Mouse (Mus musculus): ENCODE data around the gene Gdi2. TPM values are rescaled to one million over a fixed set of nuclear protein-coding genes. Genes with fewer than 3 reads are reported as not detected.
"Not testable (repeated sequence)": the region's sequence is repeated elsewhere in the genome, so short reads cannot be mapped to it uniquely, and the experiment has no call there.

The Gdi2 gene
- polyA plus RNA-seq, 2 experiments = 234 to 463 TPM

DNA sequence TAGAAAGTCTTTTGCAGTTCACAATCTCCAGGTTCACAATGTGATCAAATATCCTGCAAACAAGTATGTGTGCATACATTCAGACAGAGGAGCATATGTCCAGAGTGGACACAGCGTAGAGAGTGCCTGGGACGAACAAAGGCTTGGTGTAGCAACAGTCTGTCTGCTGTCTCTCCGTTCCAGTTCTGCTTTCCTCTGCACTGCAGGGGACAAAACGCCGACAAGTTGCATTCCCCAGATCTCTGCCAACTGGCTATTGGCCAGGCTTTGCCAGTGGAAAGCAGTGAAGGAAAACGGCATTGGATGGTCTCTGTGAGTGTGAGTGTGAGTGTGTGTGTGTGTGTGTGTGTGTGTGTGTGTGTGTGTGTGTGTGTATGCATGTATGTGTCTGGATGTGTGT lies 14.4 kb upstream of the Gdi2 start:
- Histone ChIP-seq H3K4me3 (replicated peaks; ENCODE audit: low read length) (no peak overlapping the region), H3K27ac (replicated peaks; ENCODE audit: low read depth, low read length) (no peak overlapping the region), H3K9ac (ENCODE audit: low read depth, low read length, severe bottlenecking) (no peak overlapping the region), H3K9me3 (ENCODE audit: control insufficient read depth, low read length) (no peaks in the 10 kb centered on the region), H3K4me1 (ENCODE audit: control insufficient read depth, insufficient read depth, low read length) (no peaks in the 10 kb centered on the region), H3K27me3 (ENCODE audit: control insufficient read depth, insufficient read depth, low read length) (no peaks in the 10 kb centered on the region), H3K4me2 (replicated peaks; ENCODE audit: low read depth, low read length, severe bottlenecking) (no peak overlapping the region), H3K36me3 (ENCODE audit: control insufficient read depth, insufficient read depth, low read length) (no peaks in the 10 kb centered on the region)
- no peak for DNase-seq (ENCODE audit: low spot score)
- no peak for ATAC-seq (ENCODE audit: low FRiP score, low read depth)
- 53% methylated on average over 6 of the region's 6 CpGs for WGBS
- TF ChIP-seq POLR2A (IDR thresholded peaks at IDR 0.05; ENCODE audit: borderline replicate concordance, extremely low read depth, insufficient read depth, insufficient read length) = no peak

GRCm38 (mm10) chr13:3523946-3524345 lies 13.9 kb upstream of the Gdi2 start:
- no peak for DNase-seq (ENCODE audit: low spot score)
- H3K4me3 ChIP-seq (replicated peaks; ENCODE audit: low read length) = no peak overlapping the region
- H3K4me2 ChIP-seq (replicated peaks; ENCODE audit: low read depth, low read length, severe bottlenecking) = no peak overlapping the region
- no peaks in the 10 kb centered on the region for H3K4me1 ChIP-seq (ENCODE audit: control insufficient read depth, insufficient read depth, low read length)
- TF ChIP-seq POLR2A (IDR thresholded peaks at IDR 0.05; ENCODE audit: borderline replicate concordance, extremely low read depth, insufficient read depth, insufficient read length) = no peak
- no peaks in the 10 kb centered on the region for H3K27me3 ChIP-seq (ENCODE audit: control insufficient read depth, insufficient read depth, low read length)
- H3K27ac ChIP-seq (replicated peaks; ENCODE audit: low read depth, low read length) = no peak overlapping the region
- H3K9ac ChIP-seq (ENCODE audit: low read depth, low read length, severe bottlenecking) = no peak overlapping the region
- WGBS = 56% methylated on average over 1 of the region's 1 CpGs
- ATAC-seq (ENCODE audit: low FRiP score, low read depth) = no peak
- H3K36me3 ChIP-seq (ENCODE audit: control insufficient read depth, insufficient read depth, low read length) = no peaks in the 10 kb centered on the region
- no peaks in the 10 kb centered on the region for H3K9me3 ChIP-seq (ENCODE audit: control insufficient read depth, low read length)

- H3K9ac ChIP-seq (ENCODE audit: low read depth, low read length, severe bottlenecking) = no peak overlapping the region
- no peaks in the 10 kb centered on the region for H3K4me1 ChIP-seq (ENCODE audit: control insufficient read depth, insufficient read depth, low read length)
- no peak overlapping the region for H3K4me3 ChIP-seq (replicated peaks; ENCODE audit: low read length)
- no peaks in the 10 kb centered on the region for H3K27me3 ChIP-seq (ENCODE audit: control insufficient read depth, insufficient read depth, low read length)
- no peak overlapping the region for H3K27ac ChIP-seq (replicated peaks; ENCODE audit: low read depth, low read length)
- ATAC-seq (ENCODE audit: low FRiP score, low read depth) (no peak), DNase-seq (ENCODE audit: low spot score) (no peak)
- 61% methylated on average over 4 of the region's 4 CpGs for WGBS
- no peaks in the 10 kb centered on the region for H3K36me3 ChIP-seq (ENCODE audit: control insufficient read depth, insufficient read depth, low read length)
- no peaks in the 10 kb centered on the region for H3K9me3 ChIP-seq (ENCODE audit: control insufficient read depth, low read length)
- no peak overlapping the region for H3K4me2 ChIP-seq (replicated peaks; ENCODE audit: low read depth, low read length, severe bottlenecking)
- no peak for TF ChIP-seq POLR2A (IDR thresholded peaks at IDR 0.05; ENCODE audit: borderline replicate concordance, extremely low read depth, insufficient read depth, insufficient read length)
Observed at GRCm38 (mm10) chr13:3525611-3526051, 12.2 kb upstream of the Gdi2 start.

DNA sequence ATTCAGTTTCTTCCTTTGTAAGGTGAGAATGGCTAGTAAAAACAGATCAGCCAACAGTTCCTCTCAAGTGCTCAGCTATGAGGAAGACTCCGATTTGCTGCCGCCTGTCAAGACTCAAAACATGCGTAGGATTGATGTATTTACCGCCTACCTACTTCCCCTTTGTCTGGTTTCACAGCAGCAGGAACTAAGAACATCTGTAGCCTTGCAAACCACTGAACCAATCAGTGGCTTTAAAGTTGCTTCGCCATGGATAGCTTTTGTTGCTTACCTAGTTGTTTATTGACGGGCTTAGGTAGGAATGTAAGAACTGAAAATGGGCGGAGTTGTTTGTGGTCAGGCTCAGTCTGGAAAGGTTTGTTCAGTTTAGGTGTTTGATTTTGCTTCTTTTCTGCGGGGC lies 11.5 kb upstream of the Gdi2 start:
- H3K36me3 ChIP-seq (ENCODE audit: control insufficient read depth, insufficient read depth, low read length) = no peaks in the 10 kb centered on the region
- no peak for TF ChIP-seq POLR2A (IDR thresholded peaks at IDR 0.05; ENCODE audit: borderline replicate concordance, extremely low read depth, insufficient read depth, insufficient read length)
- no peaks in the 10 kb centered on the region for H3K4me1 ChIP-seq (ENCODE audit: control insufficient read depth, insufficient read depth, low read length)
- WGBS = 73% methylated on average over 8 of the region's 8 CpGs
- DNase-seq (ENCODE audit: low spot score) = no peak
- H3K4me2 ChIP-seq (replicated peaks; ENCODE audit: low read depth, low read length, severe bottlenecking) = no peak overlapping the region
- ATAC-seq (ENCODE audit: low FRiP score, low read depth) = no peak
- H3K4me3 ChIP-seq (replicated peaks; ENCODE audit: low read length) = no peak overlapping the region
- H3K27me3 ChIP-seq (ENCODE audit: control insufficient read depth, insufficient read depth, low read length) = no peaks in the 10 kb centered on the region
- no peaks in the 10 kb centered on the region for H3K9me3 ChIP-seq (ENCODE audit: control insufficient read depth, low read length)
- H3K9ac ChIP-seq (ENCODE audit: low read depth, low read length, severe bottlenecking) = no peak overlapping the region
- no peak overlapping the region for H3K27ac ChIP-seq (replicated peaks; ENCODE audit: low read depth, low read length)

GRCm38 (mm10) chr13:3530451-3530850 lies 7.4 kb upstream of the Gdi2 start:
- WGBS = 64% methylated on average over 3 of the region's 3 CpGs
- H3K4me1 ChIP-seq (ENCODE audit: control insufficient read depth, insufficient read depth, low read length) = no peaks in the 10 kb centered on the region
- H3K27me3 ChIP-seq (ENCODE audit: control insufficient read depth, insufficient read depth, low read length) = no peaks in the 10 kb centered on the region
- ATAC-seq (ENCODE audit: low FRiP score, low read depth) (no peak), DNase-seq (ENCODE audit: low spot score) (no peak)
- no peak overlapping the region for H3K9ac ChIP-seq (ENCODE audit: low read depth, low read length, severe bottlenecking)
- H3K27ac ChIP-seq (replicated peaks; ENCODE audit: low read depth, low read length) = no peak overlapping the region
- no peak overlapping the region for H3K4me2 ChIP-seq (replicated peaks; ENCODE audit: low read depth, low read length, severe bottlenecking)
- no peak overlapping the region for H3K4me3 ChIP-seq (replicated peaks; ENCODE audit: low read length)
- no peaks in the 10 kb centered on the region for H3K36me3 ChIP-seq (ENCODE audit: control insufficient read depth, insufficient read depth, low read length)
- no peak for TF ChIP-seq POLR2A (IDR thresholded peaks at IDR 0.05; ENCODE audit: borderline replicate concordance, extremely low read depth, insufficient read depth, insufficient read length)
- no peaks in the 10 kb centered on the region for H3K9me3 ChIP-seq (ENCODE audit: control insufficient read depth, low read length)

GRCm38 (mm10) chr13:3531176-3531575 lies 6.7 kb upstream of the Gdi2 start:
- not testable (repeated sequence) for H3K27me3 ChIP-seq (ENCODE audit: control insufficient read depth, insufficient read depth, low read length); ATAC-seq (ENCODE audit: low FRiP score, low read depth); DNase-seq (ENCODE audit: low spot score); H3K4me2 ChIP-seq (replicated peaks; ENCODE audit: low read depth, low read length, severe bottlenecking); H3K27ac ChIP-seq (replicated peaks; ENCODE audit: low read depth, low read length); H3K4me3 ChIP-seq (replicated peaks; ENCODE audit: low read length); H3K36me3 ChIP-seq (ENCODE audit: control insufficient read depth, insufficient read depth, low read length); H3K9ac ChIP-seq (ENCODE audit: low read depth, low read length, severe bottlenecking); H3K4me1 ChIP-seq (ENCODE audit: control insufficient read depth, insufficient read depth, low read length); H3K9me3 ChIP-seq (ENCODE audit: control insufficient read depth, low read length)
- 79% methylated on average over 2 of the region's 2 CpGs for WGBS

Data from limb, embryonic 14.5 days (tissue).